Mouse (Mus musculus): ENCODE results near the gene Gm42906. TPM values are rescaled to one million over a fixed set of nuclear protein-coding genes. Genes with fewer than 3 reads are reported as not detected.

Gm42906 gene
- polyA plus RNA-seq, 1 experiment from 2014 or later, result not detected

DNA sequence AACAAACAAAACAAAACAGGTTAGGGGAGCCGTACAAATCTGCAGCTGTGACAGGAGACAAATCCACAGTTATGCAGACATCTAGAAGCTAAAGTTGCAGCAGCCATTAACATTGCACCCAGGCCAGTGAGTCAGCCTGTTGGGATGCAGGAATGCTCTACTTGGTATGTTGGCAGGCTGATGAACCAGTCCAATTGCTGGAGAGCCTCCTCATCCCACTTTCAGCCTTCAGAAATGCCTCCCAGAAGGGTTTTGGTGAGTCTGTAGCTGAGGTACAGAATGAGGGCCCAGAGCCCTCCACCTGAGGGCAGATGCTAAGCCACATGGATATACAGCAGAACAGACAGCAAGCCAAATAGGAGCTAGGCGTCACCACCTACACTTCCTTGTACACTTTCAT lies 358.4 kb downstream of the Gm42906 start:
- H3K36me3 ChIP-seq (ENCODE audit: control insufficient read depth, insufficient read depth, low read length), result no peaks in the 10 kb centered on the region
- no peaks in the 10 kb centered on the region for H3K9me3 ChIP-seq (replicated peaks; ENCODE audit: control insufficient read depth, low read length, poor library complexity, severe bottlenecking)
- H3K4me2 ChIP-seq (ENCODE audit: low read length), result no peak overlapping the region
- ATAC-seq, result no peak
- no peak overlapping the region for H3K4me3 ChIP-seq (ENCODE audit: low read depth, low read length)
- no peak overlapping the region for H3K27ac ChIP-seq (ENCODE audit: low read length)
- no peaks in the 10 kb centered on the region for H3K27me3 ChIP-seq (ENCODE audit: control insufficient read depth, insufficient read depth, low read depth, low read length)
- H3K9ac ChIP-seq (ENCODE audit: low read depth, low read length), result no peak overlapping the region
- WGBS, result 99% methylated on average over 2 of the region's 2 CpGs
- no peaks in the 10 kb centered on the region for H3K4me1 ChIP-seq (ENCODE audit: control insufficient read depth, insufficient read depth, low read length)

- 89% methylated on average over 5 of the region's 5 CpGs for WGBS
- no peak for ATAC-seq
- Histone ChIP-seq H3K27ac (ENCODE audit: low read length) (no peak overlapping the region), H3K9ac (ENCODE audit: low read depth, low read length) (no peak overlapping the region), H3K9me3 (replicated peaks; ENCODE audit: control insufficient read depth, low read length, poor library complexity, severe bottlenecking) (no peaks in the 10 kb centered on the region; the same call in 1 of the 2 replicates), H3K27me3 (ENCODE audit: control insufficient read depth, insufficient read depth, low read depth, low read length) (no peaks in the 10 kb centered on the region), H3K4me1 (ENCODE audit: control insufficient read depth, insufficient read depth, low read length) (no peaks in the 10 kb centered on the region), H3K4me3 (ENCODE audit: low read depth, low read length) (no peak overlapping the region), H3K4me2 (ENCODE audit: low read length) (no peak overlapping the region), H3K36me3 (ENCODE audit: control insufficient read depth, insufficient read depth, low read length) (no peaks in the 10 kb centered on the region)
Measured at GRCm38 (mm10) chr5:151066016-151066415, 361.9 kb downstream of the Gm42906 start.

DNA sequence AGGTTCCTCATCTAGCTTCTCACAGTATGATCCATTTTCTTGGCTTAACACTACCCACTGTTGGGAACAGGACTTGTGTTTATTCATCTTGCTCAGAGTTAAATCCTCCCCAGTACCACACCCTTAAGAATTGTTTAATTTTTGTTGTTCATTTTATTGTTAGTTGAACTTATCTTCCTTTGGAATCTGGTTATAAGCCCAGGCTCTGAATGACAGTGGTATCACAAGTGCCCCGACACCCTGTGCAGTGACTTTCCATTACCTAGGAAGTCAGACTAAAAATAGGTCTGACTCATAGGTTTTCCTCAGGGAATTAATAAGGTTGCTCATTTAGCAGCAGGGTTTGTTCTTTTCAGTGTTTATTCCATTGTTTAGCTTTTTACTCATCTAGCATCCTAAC lies 362.7 kb downstream of the Gm42906 start:
- no peak overlapping the region for H3K27ac ChIP-seq (ENCODE audit: low read length)
- no peaks in the 10 kb centered on the region for H3K36me3 ChIP-seq (ENCODE audit: control insufficient read depth, insufficient read depth, low read length)
- no peaks in the 10 kb centered on the region for H3K27me3 ChIP-seq (ENCODE audit: control insufficient read depth, insufficient read depth, low read depth, low read length)
- no peak overlapping the region for H3K4me2 ChIP-seq (ENCODE audit: low read length)
- H3K4me1 ChIP-seq (ENCODE audit: control insufficient read depth, insufficient read depth, low read length), result peaks cover 3% of the 10 kb centered on the region; the same call in 1 of the 2 replicates
- H3K9ac ChIP-seq (ENCODE audit: low read depth, low read length), result no peak overlapping the region
- 91% methylated on average over 1 of the region's 1 CpGs for WGBS
- H3K9me3 ChIP-seq (replicated peaks; ENCODE audit: control insufficient read depth, low read length, poor library complexity, severe bottlenecking), result no peaks in the 10 kb centered on the region; the same call in 1 of the 2 replicates
- ATAC-seq, result no peak
- H3K4me3 ChIP-seq (ENCODE audit: low read depth, low read length), result no peak overlapping the region

- no peaks in the 10 kb centered on the region for H3K27me3 ChIP-seq (ENCODE audit: control insufficient read depth, insufficient read depth, low read depth, low read length)
- no peak for ATAC-seq
- H3K27ac ChIP-seq (ENCODE audit: low read length), result no peak overlapping the region
- no peak overlapping the region for H3K9ac ChIP-seq (ENCODE audit: low read depth, low read length)
- H3K9me3 ChIP-seq (replicated peaks; ENCODE audit: control insufficient read depth, low read length, poor library complexity, severe bottlenecking), result no peaks in the 10 kb centered on the region; the same call in 1 of the 2 replicates
- no peak overlapping the region for H3K4me2 ChIP-seq (ENCODE audit: low read length)
- H3K36me3 ChIP-seq (ENCODE audit: control insufficient read depth, insufficient read depth, low read length), result no peaks in the 10 kb centered on the region
- WGBS, result 99% methylated on average over 2 of the region's 2 CpGs
- H3K4me3 ChIP-seq (ENCODE audit: low read depth, low read length), result no peak overlapping the region
- H3K4me1 ChIP-seq (ENCODE audit: control insufficient read depth, insufficient read depth, low read length), result peaks cover 3% of the 10 kb centered on the region; the same call in 1 of the 2 replicates
Measured at GRCm38 (mm10) chr5:151061942-151062341, 366.0 kb downstream of the Gm42906 start.

GRCm38 (mm10) chr5:151060476-151060875 lies 367.5 kb downstream of the Gm42906 start:
- Histone ChIP-seq H3K9ac (ENCODE audit: low read depth, low read length) (no peak overlapping the region), H3K36me3 (ENCODE audit: control insufficient read depth, insufficient read depth, low read length) (no peaks in the 10 kb centered on the region), H3K27ac (ENCODE audit: low read length) (no peak overlapping the region), H3K4me2 (ENCODE audit: low read length) (no peak overlapping the region), H3K4me3 (ENCODE audit: low read depth, low read length) (no peak overlapping the region), H3K27me3 (ENCODE audit: control insufficient read depth, insufficient read depth, low read depth, low read length) (no peaks in the 10 kb centered on the region), H3K4me1 (ENCODE audit: control insufficient read depth, insufficient read depth, low read length) (peaks cover 3% of the 10 kb centered on the region; the same call in 1 of the 2 replicates), H3K9me3 (replicated peaks; ENCODE audit: control insufficient read depth, low read length, poor library complexity, severe bottlenecking) (no peaks in the 10 kb centered on the region; the same call in 1 of the 2 replicates)
- WGBS, result 80% methylated on average over 12 of the region's 12 CpGs
- ATAC-seq, result no peak

- Histone ChIP-seq H3K27me3 (ENCODE audit: control insufficient read depth, insufficient read depth, low read depth, low read length) (no peaks in the 10 kb centered on the region), H3K4me1 (ENCODE audit: control insufficient read depth, insufficient read depth, low read length) (peaks cover 3% of the 10 kb centered on the region; the same call in 1 of the 2 replicates), H3K4me3 (ENCODE audit: low read depth, low read length) (no peak overlapping the region), H3K27ac (ENCODE audit: low read length) (no peak overlapping the region), H3K36me3 (ENCODE audit: control insufficient read depth, insufficient read depth, low read length) (no peaks in the 10 kb centered on the region), H3K9ac (ENCODE audit: low read depth, low read length) (no peak overlapping the region), H3K9me3 (replicated peaks; ENCODE audit: control insufficient read depth, low read length, poor library complexity, severe bottlenecking) (no peaks in the 10 kb centered on the region; the same call in 1 of the 2 replicates), H3K4me2 (ENCODE audit: low read length) (no peak overlapping the region)
- WGBS, result 91% methylated on average over 5 of the region's 5 CpGs
- no peak for ATAC-seq
Measured at GRCm38 (mm10) chr5:151059772-151060171, 368.2 kb downstream of the Gm42906 start.

DNA sequence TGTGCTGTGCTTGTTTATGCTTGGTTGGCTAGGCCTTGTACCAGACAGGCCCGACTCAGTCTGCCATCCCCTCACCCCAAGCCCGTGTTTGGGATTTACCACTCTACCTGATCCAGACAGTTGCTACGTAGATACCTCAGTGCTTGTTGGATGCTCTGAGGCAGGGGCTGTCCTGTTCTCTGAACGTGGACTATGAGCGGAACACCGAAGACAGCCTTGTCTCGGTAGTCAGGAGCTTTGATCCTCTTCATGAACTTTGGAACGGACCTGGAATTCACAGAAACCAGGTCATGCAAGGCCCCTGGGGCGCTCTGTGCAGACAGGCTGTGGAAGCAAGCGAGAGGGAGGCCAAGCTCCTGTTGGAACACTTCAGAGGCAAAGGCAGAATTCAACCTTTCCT lies 368.6 kb downstream of the Gm42906 start:
- H3K9ac ChIP-seq (ENCODE audit: low read depth, low read length), result no peak overlapping the region
- no peaks in the 10 kb centered on the region for H3K36me3 ChIP-seq (ENCODE audit: control insufficient read depth, insufficient read depth, low read length)
- H3K9me3 ChIP-seq (replicated peaks; ENCODE audit: control insufficient read depth, low read length, poor library complexity, severe bottlenecking), result no peaks in the 10 kb centered on the region; the same call in 1 of the 2 replicates
- peaks cover 3% of the 10 kb centered on the region; the same call in 1 of the 2 replicates for H3K4me1 ChIP-seq (ENCODE audit: control insufficient read depth, insufficient read depth, low read length)
- WGBS, result 90% methylated on average over 10 of the region's 10 CpGs
- ATAC-seq, result no peak
- H3K4me2 ChIP-seq (ENCODE audit: low read length), result no peak overlapping the region
- H3K4me3 ChIP-seq (ENCODE audit: low read depth, low read length), result no peak overlapping the region
- H3K27ac ChIP-seq (ENCODE audit: low read length), result no peak overlapping the region
- no peaks in the 10 kb centered on the region for H3K27me3 ChIP-seq (ENCODE audit: control insufficient read depth, insufficient read depth, low read depth, low read length)

DNA sequence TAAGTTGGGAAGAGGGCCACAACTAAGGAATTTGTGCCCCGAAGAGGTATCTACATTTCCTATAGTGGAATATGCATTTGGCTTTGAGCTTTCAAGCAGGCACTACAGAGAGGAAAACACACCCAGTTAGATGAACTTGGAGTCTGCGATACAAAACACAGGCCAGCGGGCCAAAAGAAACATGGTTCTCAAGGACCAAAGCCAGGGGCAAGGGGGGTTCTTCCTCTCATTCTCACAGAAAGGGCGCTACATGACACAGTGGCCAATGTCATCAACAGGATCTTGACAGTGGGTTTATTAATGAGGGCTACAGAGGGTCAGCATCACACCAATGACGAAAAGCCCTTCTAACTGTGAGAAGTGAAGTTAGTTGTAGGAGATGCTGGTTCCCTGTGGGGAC lies 370.2 kb downstream of the Gm42906 start:
- H3K27ac ChIP-seq (ENCODE audit: low read length), result no peak overlapping the region
- ATAC-seq, result no peak
- no peaks in the 10 kb centered on the region; the same call in 1 of the 2 replicates for H3K9me3 ChIP-seq (replicated peaks; ENCODE audit: control insufficient read depth, low read length, poor library complexity, severe bottlenecking)
- no peak overlapping the region for H3K9ac ChIP-seq (ENCODE audit: low read depth, low read length)
- H3K4me1 ChIP-seq (ENCODE audit: control insufficient read depth, insufficient read depth, low read length), result peaks cover 3% of the 10 kb centered on the region; the same call in 1 of the 2 replicates
- no peaks in the 10 kb centered on the region for H3K27me3 ChIP-seq (ENCODE audit: control insufficient read depth, insufficient read depth, low read depth, low read length)
- H3K4me3 ChIP-seq (ENCODE audit: low read depth, low read length), result no peak overlapping the region
- 92% methylated on average over 5 of the region's 5 CpGs for WGBS
- no peak overlapping the region for H3K4me2 ChIP-seq (ENCODE audit: low read length)
- H3K36me3 ChIP-seq (ENCODE audit: control insufficient read depth, insufficient read depth, low read length), result no peaks in the 10 kb centered on the region

- no peaks in the 10 kb centered on the region for H3K27me3 ChIP-seq (ENCODE audit: control insufficient read depth, insufficient read depth, low read depth, low read length)
- H3K4me1 ChIP-seq (ENCODE audit: control insufficient read depth, insufficient read depth, low read length), result peaks cover 3% of the 10 kb centered on the region; the same call in 1 of the 2 replicates
- H3K36me3 ChIP-seq (ENCODE audit: control insufficient read depth, insufficient read depth, low read length), result no peaks in the 10 kb centered on the region
- no peak overlapping the region for H3K27ac ChIP-seq (ENCODE audit: low read length)
- no peak for ATAC-seq
- WGBS, result 74% methylated on average over 6 of the region's 6 CpGs
- no peak overlapping the region for H3K9ac ChIP-seq (ENCODE audit: low read depth, low read length)
- H3K9me3 ChIP-seq (replicated peaks; ENCODE audit: control insufficient read depth, low read length, poor library complexity, severe bottlenecking), result no peaks in the 10 kb centered on the region
- no peak overlapping the region for H3K4me3 ChIP-seq (ENCODE audit: low read depth, low read length)
- no peak overlapping the region for H3K4me2 ChIP-seq (ENCODE audit: low read length)
Measured at GRCm38 (mm10) chr5:151056920-151057294, 371.1 kb downstream of the Gm42906 start.

Measured in midbrain, embryonic 16.5 days (tissue).